Mouse (Mus musculus) retina, postnatal 1 day (tissue): Measurements from ENCODE around the gene Zfp534.
"Not testable (repeated sequence)": the region's sequence is repeated elsewhere in the genome, so short reads cannot be mapped to it uniquely, and the experiment has no call there.

Experiments used
- DNase-seq: peaks from one replicate; pipeline ENCODE4 v3.0.0-alpha.2; 2012

Gene Zfp534

GRCm38 (mm10) chr4:147702453-147702852, at the start of gene Zfp534:
Zfp534 (minus strand) TSS chr4:147702553.
- DNase-seq, result not testable (repeated sequence)

DNA sequence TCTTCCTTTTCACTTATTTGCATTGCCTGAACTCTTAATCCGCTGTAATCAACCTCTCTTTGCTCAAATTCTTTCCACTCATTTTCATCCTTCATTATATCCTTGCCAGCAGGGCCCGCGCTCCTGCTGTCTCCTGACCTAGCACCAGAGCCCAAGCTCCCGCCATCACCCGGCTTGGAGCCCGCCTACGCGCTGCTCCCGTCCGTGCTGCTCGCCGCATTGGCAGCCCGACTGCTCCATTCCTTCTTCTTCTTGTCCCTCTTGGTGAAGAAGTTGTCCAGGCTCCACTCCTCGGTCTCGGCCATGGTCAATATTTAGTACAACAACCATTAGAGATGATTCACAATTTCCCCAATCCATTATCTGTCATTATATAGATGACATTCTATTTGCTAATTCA, 43.9 kb upstream of the Zfp534 start:
- DNase-seq, result not testable (repeated sequence)

DNA sequence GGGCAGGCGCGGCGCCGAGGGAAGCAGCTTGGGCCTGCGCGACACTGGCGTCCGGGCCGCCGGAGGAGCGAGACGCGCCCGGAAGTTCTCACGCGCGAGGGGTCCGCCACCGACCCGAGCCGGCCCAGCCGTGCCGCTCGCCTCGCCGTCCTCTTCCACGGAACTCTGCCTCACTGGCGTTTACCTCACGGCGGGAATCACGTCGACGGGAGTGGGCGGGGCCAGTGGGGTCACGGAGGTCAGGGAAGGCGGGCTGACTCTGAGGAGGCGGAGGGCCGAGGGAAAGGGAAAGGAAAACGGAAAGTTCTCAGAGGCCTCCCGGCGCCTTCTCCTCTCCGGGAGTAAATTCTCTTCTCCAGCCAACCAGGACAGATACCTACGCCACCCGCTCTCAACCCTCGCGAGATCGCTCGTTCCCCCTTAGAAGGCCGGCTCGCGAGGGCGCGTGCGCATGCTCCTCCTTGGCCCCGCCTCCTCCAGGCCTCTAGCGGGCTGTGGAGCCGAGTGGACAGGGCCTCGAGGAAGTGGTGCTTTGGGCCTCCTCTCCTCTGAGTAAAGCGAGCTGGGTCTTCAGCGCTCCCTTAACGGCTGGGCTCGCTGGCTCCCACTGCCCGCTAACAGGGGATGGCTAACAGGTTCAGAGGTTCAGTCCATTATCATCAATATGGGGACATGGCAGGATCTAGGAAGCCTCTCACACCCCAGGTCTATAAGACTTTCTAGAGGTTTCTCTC, 36.5 kb upstream of the Zfp534 start:
- peak; percentile 35 for DNase-seq

DNA sequence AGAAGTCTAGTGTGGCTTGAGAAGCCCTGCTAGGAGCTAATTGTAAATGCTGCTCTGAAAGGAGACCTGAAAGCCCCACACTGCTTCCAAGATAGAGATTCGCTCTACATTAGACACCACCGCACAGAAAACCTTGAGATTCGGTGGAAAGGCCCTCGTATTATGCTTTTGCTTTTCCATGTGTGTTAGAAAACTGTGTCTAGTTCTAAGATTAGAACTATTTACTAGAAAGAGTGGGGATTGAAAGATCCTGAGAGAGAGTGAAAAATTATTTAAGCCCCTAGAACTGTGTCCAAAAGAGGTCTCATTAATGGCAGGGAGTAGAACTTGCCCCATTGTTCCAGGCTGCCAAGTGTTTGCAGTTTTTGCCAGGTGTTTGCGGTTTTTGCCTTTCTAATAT, 47.1 kb downstream of the Zfp534 start:
- not testable (repeated sequence) for DNase-seq

- DNase-seq, result not testable (repeated sequence)
These were observed 54.9 kb downstream of the Zfp534 start for GRCm38 (mm10) chr4:147647407-147647806.

- not testable (repeated sequence) for DNase-seq
These were observed 59.9 kb downstream of the Zfp534 start, which contains the start of gene Zfp979 for GRCm38 (mm10) chr4:147642413-147642812. Zfp979 (minus strand) TSS chr4:147642513.

GRCm38 (mm10) chr4:147641932-147642331, 60.4 kb downstream of the Zfp534 start:
- not testable (repeated sequence) for DNase-seq

DNA sequence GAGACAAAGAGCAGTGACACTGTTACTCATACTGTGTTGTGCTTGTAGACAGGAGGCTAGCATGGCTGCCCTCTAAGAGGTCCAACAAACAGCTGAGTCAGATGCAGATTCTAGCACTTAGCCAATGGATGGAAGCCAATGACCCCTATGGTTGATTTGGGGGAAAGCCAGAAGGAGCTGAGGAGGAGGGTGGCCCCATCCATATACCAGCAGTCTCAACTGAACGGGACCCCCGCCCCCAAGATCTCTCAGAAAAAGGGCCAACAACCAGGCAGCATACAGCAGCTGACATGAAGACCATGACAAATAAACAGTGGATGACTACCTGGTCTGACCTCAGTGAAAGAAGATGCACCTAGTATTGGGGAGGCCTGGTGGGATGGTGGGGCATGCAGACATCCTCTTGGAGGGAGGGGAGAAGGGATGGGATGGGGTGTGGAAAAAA, 68.5 kb downstream of the Zfp534 start:
- not testable (repeated sequence) for DNase-seq
